Mouse (Mus musculus) liver, embryonic 14.5 days (tissue): ENCODE measurements around the gene Ube2cbp.

ENCODE experiments used
- CTCF ChIP-seq: IDR thresholded peaks from 2 replicates; pipeline ENCODE4 v1.5.1; 2016; ENCODE audit warnings: antibody characterized with exemption, low read depth, control low read depth
- EP300 ChIP-seq: IDR thresholded peaks from 2 replicates; pipeline ENCODE4 v1.6.1; 2016; ENCODE audit warnings: antibody characterized with exemption, low read depth

DNA sequence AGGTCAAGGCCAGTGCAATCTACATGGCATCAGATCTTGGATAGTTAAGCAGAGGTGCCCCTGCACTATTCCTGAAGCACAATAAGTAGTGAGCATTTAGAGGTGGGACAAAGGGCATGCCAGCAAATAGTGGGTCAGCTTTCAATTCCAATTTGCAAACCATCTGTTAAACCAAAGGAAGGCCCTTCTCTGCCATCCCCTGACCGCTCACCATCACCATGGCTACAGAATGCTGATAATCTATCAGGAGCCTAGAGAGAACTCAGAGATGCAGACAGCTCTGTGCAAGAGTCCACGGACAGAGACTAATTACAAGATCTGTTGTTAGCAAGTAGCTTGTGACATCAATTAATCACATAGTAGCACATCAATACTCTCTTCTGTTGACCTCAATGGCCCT, 198.1 kb downstream of the Ube2cbp start:
- TF ChIP-seq EP300 (no peak), CTCF (no peak)
